Mouse (Mus musculus): ENCODE results near the gene Ugdh. TPM values are rescaled to one million over a fixed set of nuclear protein-coding genes. Genes with fewer than 3 reads are reported as not detected.

Gene Ugdh
- polyA plus RNA-seq, 1 experiment from 2014 or later = 46.0 TPM

DNA sequence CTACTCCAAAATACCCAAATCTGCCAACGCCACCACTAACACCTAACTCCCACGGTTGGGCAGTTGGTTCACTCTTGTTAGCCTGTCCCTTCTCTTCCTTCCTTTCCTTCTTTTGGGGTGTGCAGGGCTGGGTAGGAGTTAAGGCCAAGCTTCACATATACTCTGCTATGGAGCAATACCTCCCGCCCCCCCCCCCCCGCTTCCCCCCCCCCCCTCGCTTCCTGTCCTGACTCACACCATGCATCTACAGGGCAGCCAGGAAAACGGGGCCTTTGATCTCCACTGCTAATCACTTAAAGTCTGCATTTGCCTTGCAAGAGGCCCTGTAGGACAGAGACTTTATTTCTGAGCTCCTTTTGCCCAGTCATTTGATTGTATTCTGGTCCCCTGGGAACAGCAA is 9.2 kb upstream of the Ugdh start:
- no peak overlapping the region for H3K4me2 ChIP-seq (ENCODE audit: low read length)
- no peak overlapping the region for H3K9ac ChIP-seq (replicated peaks; ENCODE audit: low read length)
- H3K27me3 ChIP-seq (ENCODE audit: control insufficient read depth, insufficient read depth, low read length) = no peaks in the 10 kb centered on the region
- 83% methylated on average over 4 of the region's 6 CpGs for WGBS
- no peaks in the 10 kb centered on the region for H3K9me3 ChIP-seq (ENCODE audit: control insufficient read depth, low read length)
- ATAC-seq (ENCODE audit: low FRiP score, low TSS enrichment) = no peak
- H3K4me1 ChIP-seq (ENCODE audit: control insufficient read depth, insufficient read depth, low read length) = no peaks in the 10 kb centered on the region
- no peak overlapping the region for H3K27ac ChIP-seq (replicated peaks; ENCODE audit: low read depth, low read length)
- H3K4me3 ChIP-seq (replicated peaks; ENCODE audit: low read depth, low read length) = no peak overlapping the region
- peak; percentile 9 for DNase-seq
- H3K36me3 ChIP-seq (ENCODE audit: control insufficient read depth, insufficient read depth, low read length) = peaks cover 23% of the 10 kb centered on the region

DNA sequence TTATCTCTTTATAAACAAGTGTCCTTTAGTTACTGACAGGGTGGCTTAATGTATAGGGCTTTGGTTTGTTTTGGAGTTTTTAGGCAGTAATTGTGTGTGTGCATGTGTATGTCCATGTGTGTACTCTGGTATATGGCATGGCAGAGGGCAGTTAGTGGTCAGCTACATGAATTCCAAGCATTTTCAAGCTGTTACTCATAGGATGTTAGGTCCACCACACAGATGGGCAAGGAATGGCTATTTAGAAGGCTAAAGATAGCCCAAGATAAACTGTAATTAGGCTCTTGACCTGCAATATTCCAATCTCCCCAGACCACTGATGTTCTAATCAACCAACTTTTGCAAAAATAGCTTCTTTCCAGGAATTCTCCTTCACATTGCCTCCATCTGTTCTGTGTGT is 2.3 kb upstream of the Ugdh start:
- Histone ChIP-seq H3K36me3 (ENCODE audit: control insufficient read depth, insufficient read depth, low read length) (no peaks in the 10 kb centered on the region), H3K9me3 (ENCODE audit: control insufficient read depth, low read length) (no peaks in the 10 kb centered on the region), H3K9ac (replicated peaks; ENCODE audit: low read length) (no peak overlapping the region), H3K4me2 (ENCODE audit: low read length) (no peak overlapping the region), H3K4me1 (ENCODE audit: control insufficient read depth, insufficient read depth, low read length) (peaks cover 6% of the 10 kb centered on the region; the same call in 1 of the 2 replicates), H3K27ac (replicated peaks; ENCODE audit: low read depth, low read length) (no peak overlapping the region), H3K27me3 (ENCODE audit: control insufficient read depth, insufficient read depth, low read length) (no peaks in the 10 kb centered on the region), H3K4me3 (replicated peaks; ENCODE audit: low read depth, low read length) (no peak overlapping the region)
- ATAC-seq (ENCODE audit: low FRiP score, low TSS enrichment) (no peak), DNase-seq (no peak)

DNA sequence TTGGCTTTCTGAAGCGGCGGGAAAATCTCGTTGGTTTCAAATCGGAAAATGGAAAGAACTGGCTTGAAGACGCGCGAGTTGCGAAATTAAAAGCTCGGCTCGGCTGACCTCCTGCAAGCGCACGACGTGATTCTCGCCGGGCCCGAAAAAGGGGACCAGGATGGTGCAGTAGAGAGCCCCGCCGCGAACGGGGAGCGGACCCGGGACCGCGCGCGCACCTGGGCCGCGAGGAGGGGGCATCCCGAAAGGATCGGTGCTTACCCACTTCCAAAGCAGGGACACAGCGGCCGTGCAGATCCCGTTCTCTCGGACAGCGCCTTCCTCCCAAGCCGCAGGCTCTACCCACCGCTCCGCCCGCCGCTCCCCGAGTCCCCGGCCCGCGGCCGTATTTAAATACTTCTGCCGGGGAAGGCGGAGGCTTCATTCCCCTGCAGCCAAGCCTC is 365 bp downstream of the Ugdh start:
- Histone ChIP-seq H3K27ac (replicated peaks; ENCODE audit: low read depth, low read length) (peak overlapping the region; percentile 83), H3K9me3 (ENCODE audit: control insufficient read depth, low read length) (no peaks in the 10 kb centered on the region), H3K27me3 (ENCODE audit: control insufficient read depth, insufficient read depth, low read length) (no peaks in the 10 kb centered on the region), H3K9ac (replicated peaks; ENCODE audit: low read length) (peak overlapping the region; percentile 82), H3K4me1 (ENCODE audit: control insufficient read depth, insufficient read depth, low read length) (peaks cover 6% of the 10 kb centered on the region; the same call in 1 of the 2 replicates), H3K4me2 (ENCODE audit: low read length) (peak overlapping the region; percentile 87), H3K36me3 (ENCODE audit: control insufficient read depth, insufficient read depth, low read length) (no peaks in the 10 kb centered on the region), H3K4me3 (replicated peaks; ENCODE audit: low read depth, low read length) (peak overlapping the region; percentile 78)
- DNase-seq = peak; percentile 70
- ATAC-seq (ENCODE audit: low FRiP score, low TSS enrichment) = no peak
- WGBS = under 1% methylated on average over 47 of the region's 47 CpGs

DNA sequence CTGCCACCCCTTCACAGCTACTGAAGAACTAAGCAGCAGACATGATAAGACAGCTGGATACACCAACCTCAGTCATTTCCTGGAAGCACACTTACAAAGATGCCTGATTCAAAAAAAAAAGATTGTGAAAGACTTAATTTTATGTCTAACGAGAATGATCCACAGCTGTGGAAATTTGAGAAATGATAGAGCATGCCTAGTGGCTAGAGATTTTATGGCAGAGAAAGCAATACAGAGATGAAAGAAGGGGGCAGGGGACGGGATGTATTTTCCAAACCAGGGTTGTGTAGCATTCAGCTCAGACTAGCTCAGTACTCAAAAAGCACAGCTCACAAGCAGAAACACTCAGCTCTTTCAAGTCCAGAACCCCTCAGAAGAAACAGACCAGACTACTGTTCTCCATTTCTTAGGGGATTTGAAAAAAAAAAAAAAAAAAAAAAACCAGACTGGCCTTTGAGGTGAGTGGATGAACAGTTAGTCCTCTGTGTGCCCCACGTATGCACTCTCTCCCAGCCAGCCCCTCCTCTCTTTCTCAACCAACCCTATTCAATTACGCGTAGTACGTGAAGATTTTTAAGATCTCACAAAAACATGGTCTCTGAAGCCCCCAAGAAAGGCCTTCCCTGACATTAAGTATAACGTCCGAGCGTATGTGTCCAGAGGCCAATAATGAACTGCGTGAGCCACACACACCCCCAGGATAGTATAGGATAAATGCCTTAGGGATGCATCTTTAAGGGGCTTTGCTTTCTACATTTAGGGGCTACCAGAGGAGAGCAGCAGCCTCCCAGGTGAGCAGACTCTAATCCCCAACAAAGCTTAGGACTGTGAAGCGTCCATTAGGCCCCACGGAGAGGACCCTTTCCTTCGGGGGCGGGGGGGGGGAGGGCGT is 1.0 kb downstream of the Ugdh start:
- H3K9ac ChIP-seq (replicated peaks; ENCODE audit: low read length) = peak overlapping the region; percentile 82
- peak overlapping the region; percentile 83 for H3K27ac ChIP-seq (replicated peaks; ENCODE audit: low read depth, low read length)
- H3K4me2 ChIP-seq (ENCODE audit: low read length) = peak overlapping the region; percentile 87
- DNase-seq (peak; percentile 63), ATAC-seq (ENCODE audit: low FRiP score, low TSS enrichment) (peak; percentile 18; the same call in 1 of the 2 replicates)
- H3K27me3 ChIP-seq (ENCODE audit: control insufficient read depth, insufficient read depth, low read length) = no peaks in the 10 kb centered on the region
- peak overlapping the region; percentile 78 for H3K4me3 ChIP-seq (replicated peaks; ENCODE audit: low read depth, low read length)
- H3K9me3 ChIP-seq (ENCODE audit: control insufficient read depth, low read length) = no peaks in the 10 kb centered on the region
- peaks cover 6% of the 10 kb centered on the region; the same call in 1 of the 2 replicates for H3K4me1 ChIP-seq (ENCODE audit: control insufficient read depth, insufficient read depth, low read length)
- 3% methylated on average over 15 of the region's 15 CpGs for WGBS
- no peaks in the 10 kb centered on the region for H3K36me3 ChIP-seq (ENCODE audit: control insufficient read depth, insufficient read depth, low read length)

DNA sequence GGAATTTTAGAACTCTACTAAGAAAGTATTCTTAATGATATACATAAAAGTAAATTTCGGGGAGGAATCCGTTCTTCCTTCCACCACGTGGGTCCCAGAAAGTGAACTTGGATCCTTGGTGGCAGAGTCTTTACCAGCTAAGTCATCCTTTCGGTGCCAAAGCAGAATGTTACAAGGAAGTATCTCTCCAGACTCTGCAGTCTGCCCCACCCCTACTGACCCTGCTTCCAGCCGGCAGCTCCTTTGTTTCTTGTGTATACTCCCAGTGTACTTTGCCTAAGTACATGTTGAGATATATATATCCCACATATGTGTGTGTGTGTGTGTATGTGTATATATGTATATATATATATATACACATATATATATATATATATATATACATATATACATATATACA is 6.3 kb downstream of the Ugdh start:
- Histone ChIP-seq H3K27me3 (ENCODE audit: control insufficient read depth, insufficient read depth, low read length) (no peaks in the 10 kb centered on the region), H3K36me3 (ENCODE audit: control insufficient read depth, insufficient read depth, low read length) (peaks cover 19% of the 10 kb centered on the region), H3K27ac (replicated peaks; ENCODE audit: low read depth, low read length) (no peak overlapping the region), H3K4me2 (ENCODE audit: low read length) (no peak overlapping the region), H3K9ac (replicated peaks; ENCODE audit: low read length) (no peak overlapping the region), H3K4me3 (replicated peaks; ENCODE audit: low read depth, low read length) (no peak overlapping the region), H3K9me3 (ENCODE audit: control insufficient read depth, low read length) (no peaks in the 10 kb centered on the region), H3K4me1 (ENCODE audit: control insufficient read depth, insufficient read depth, low read length) (peaks cover 6% of the 10 kb centered on the region; the same call in 1 of the 2 replicates)
- ATAC-seq (ENCODE audit: low FRiP score, low TSS enrichment) = no peak
- no peak for DNase-seq
- WGBS = 94% methylated on average over 5 of the region's 5 CpGs

DNA sequence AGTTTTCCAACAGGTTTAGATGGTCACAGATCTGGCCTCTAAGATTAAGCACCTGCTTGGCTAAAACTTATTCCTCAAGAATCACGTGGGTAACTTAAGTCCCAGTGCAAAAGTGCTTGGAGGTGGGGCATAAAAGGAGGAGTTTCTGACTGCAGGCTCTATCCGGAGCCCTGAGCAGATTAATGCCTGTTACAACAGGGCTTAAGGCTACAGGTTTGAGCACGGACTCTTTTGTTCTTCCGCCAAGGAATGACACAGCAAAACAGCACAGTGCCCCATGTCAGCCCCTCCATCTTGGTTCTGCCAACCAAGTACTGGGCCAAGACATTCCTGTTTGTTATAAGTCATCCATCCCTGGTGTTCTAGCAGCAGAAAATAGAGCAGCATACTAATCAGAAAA is 7.4 kb downstream of the Ugdh start:
- H3K27ac ChIP-seq (replicated peaks; ENCODE audit: low read depth, low read length) = no peak overlapping the region
- no peaks in the 10 kb centered on the region for H3K27me3 ChIP-seq (ENCODE audit: control insufficient read depth, insufficient read depth, low read length)
- H3K4me1 ChIP-seq (ENCODE audit: control insufficient read depth, insufficient read depth, low read length) = no peaks in the 10 kb centered on the region
- no peak for DNase-seq
- 35% methylated on average over 4 of the region's 4 CpGs for WGBS
- H3K4me2 ChIP-seq (ENCODE audit: low read length) = no peak overlapping the region
- H3K36me3 ChIP-seq (ENCODE audit: control insufficient read depth, insufficient read depth, low read length) = peaks cover 27% of the 10 kb centered on the region
- no peak overlapping the region for H3K9ac ChIP-seq (replicated peaks; ENCODE audit: low read length)
- no peaks in the 10 kb centered on the region for H3K9me3 ChIP-seq (ENCODE audit: control insufficient read depth, low read length)
- no peak overlapping the region for H3K4me3 ChIP-seq (replicated peaks; ENCODE audit: low read depth, low read length)
- no peak for ATAC-seq (ENCODE audit: low FRiP score, low TSS enrichment)

DNA sequence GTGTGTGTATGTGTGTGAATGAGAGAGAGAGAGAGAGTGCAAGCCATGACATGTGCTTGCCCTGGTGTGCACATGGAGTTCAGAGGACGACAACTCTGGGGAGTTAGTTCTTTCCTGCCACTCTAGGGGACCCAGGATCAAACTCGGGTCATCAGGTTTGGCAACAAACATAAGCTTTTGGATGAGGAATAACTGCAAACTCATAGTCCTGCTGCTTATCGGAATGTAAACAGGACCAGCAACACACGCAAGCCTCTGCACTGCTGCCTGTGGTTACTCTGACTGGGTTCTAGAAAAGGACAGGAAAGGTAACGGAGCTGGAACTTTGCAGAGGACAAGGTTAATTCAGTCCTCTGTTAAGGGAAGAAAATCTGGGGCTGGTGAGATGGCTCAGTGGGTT is 10.5 kb downstream of the Ugdh start:
- H3K9ac ChIP-seq (replicated peaks; ENCODE audit: low read length) = no peak overlapping the region
- H3K4me2 ChIP-seq (ENCODE audit: low read length) = no peak overlapping the region
- H3K27me3 ChIP-seq (ENCODE audit: control insufficient read depth, insufficient read depth, low read length) = no peaks in the 10 kb centered on the region
- no peaks in the 10 kb centered on the region for H3K9me3 ChIP-seq (ENCODE audit: control insufficient read depth, low read length)
- no peak overlapping the region for H3K4me3 ChIP-seq (replicated peaks; ENCODE audit: low read depth, low read length)
- 95% methylated on average over 5 of the region's 5 CpGs for WGBS
- H3K27ac ChIP-seq (replicated peaks; ENCODE audit: low read depth, low read length) = no peak overlapping the region
- no peak for DNase-seq
- no peaks in the 10 kb centered on the region for H3K4me1 ChIP-seq (ENCODE audit: control insufficient read depth, insufficient read depth, low read length)
- H3K36me3 ChIP-seq (ENCODE audit: control insufficient read depth, insufficient read depth, low read length) = peaks cover 57% of the 10 kb centered on the region
- no peak for ATAC-seq (ENCODE audit: low FRiP score, low TSS enrichment)

DNA sequence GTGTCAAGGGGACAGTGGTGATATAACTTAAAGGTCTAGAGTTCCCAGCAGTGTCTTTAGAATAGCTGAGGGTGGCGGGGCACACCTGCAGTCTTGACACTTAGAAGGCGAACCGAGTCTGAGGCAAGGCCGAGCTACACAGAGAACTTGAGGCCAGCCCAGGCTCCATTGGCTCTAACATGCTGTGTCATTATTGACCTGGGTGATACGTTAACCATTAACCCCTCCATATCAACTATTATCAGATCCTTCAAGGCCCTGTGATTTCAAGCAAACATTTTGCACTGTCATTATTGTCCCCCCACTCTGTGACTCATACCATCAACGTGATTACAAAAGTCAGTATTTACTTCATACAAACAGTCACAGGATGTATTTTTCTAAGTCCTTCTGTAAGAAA is 11.5 kb downstream of the Ugdh start:
- no peak overlapping the region for H3K4me2 ChIP-seq (ENCODE audit: low read length)
- ATAC-seq (ENCODE audit: low FRiP score, low TSS enrichment) (no peak), DNase-seq (no peak)
- no peaks in the 10 kb centered on the region for H3K4me1 ChIP-seq (ENCODE audit: control insufficient read depth, insufficient read depth, low read length)
- H3K4me3 ChIP-seq (replicated peaks; ENCODE audit: low read depth, low read length) = no peak overlapping the region
- no peaks in the 10 kb centered on the region for H3K27me3 ChIP-seq (ENCODE audit: control insufficient read depth, insufficient read depth, low read length)
- H3K27ac ChIP-seq (replicated peaks; ENCODE audit: low read depth, low read length) = no peak overlapping the region
- WGBS = 93% methylated on average over 6 of the region's 6 CpGs
- H3K9ac ChIP-seq (replicated peaks; ENCODE audit: low read length) = no peak overlapping the region
- H3K36me3 ChIP-seq (ENCODE audit: control insufficient read depth, insufficient read depth, low read length) = peaks cover 68% of the 10 kb centered on the region
- no peaks in the 10 kb centered on the region for H3K9me3 ChIP-seq (ENCODE audit: control insufficient read depth, low read length)

DNA sequence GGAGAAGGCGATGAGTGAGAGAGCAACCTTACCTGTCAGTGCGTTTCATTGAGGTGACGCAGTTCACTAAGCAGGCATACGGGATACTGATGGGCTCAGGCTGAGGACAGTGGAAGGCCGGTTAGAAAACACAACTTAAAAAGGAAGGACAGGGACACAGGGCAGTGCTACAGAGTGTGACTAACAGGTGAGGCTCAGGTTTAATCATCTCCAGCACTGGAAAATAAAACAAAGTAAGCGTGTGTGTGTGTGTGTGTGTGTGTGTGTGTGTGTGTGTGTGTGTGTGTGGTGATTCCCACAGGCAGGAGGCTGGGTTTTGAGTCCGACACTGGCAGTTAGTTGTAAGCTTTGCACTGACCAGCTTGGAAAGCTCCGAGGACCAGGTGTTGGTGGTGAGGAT is 12.9 kb downstream of the Ugdh start:
- no peak overlapping the region for H3K4me3 ChIP-seq (replicated peaks; ENCODE audit: low read depth, low read length)
- no peak overlapping the region for H3K27ac ChIP-seq (replicated peaks; ENCODE audit: low read depth, low read length)
- H3K27me3 ChIP-seq (ENCODE audit: control insufficient read depth, insufficient read depth, low read length) = no peaks in the 10 kb centered on the region
- H3K4me2 ChIP-seq (ENCODE audit: low read length) = no peak overlapping the region
- 93% methylated on average over 8 of the region's 8 CpGs for WGBS
- DNase-seq (no peak), ATAC-seq (ENCODE audit: low FRiP score, low TSS enrichment) (no peak)
- H3K9me3 ChIP-seq (ENCODE audit: control insufficient read depth, low read length) = no peaks in the 10 kb centered on the region
- H3K4me1 ChIP-seq (ENCODE audit: control insufficient read depth, insufficient read depth, low read length) = no peaks in the 10 kb centered on the region
- H3K36me3 ChIP-seq (ENCODE audit: control insufficient read depth, insufficient read depth, low read length) = peaks cover 78% of the 10 kb centered on the region
- H3K9ac ChIP-seq (replicated peaks; ENCODE audit: low read length) = no peak overlapping the region
